Mouse (Mus musculus): ENCODE data around the gene Tgm5.
"Not testable (repeated sequence)": the region's sequence is repeated elsewhere in the genome, so short reads cannot be mapped to it uniquely, and the experiment has no call there.

The Tgm5 gene

DNA sequence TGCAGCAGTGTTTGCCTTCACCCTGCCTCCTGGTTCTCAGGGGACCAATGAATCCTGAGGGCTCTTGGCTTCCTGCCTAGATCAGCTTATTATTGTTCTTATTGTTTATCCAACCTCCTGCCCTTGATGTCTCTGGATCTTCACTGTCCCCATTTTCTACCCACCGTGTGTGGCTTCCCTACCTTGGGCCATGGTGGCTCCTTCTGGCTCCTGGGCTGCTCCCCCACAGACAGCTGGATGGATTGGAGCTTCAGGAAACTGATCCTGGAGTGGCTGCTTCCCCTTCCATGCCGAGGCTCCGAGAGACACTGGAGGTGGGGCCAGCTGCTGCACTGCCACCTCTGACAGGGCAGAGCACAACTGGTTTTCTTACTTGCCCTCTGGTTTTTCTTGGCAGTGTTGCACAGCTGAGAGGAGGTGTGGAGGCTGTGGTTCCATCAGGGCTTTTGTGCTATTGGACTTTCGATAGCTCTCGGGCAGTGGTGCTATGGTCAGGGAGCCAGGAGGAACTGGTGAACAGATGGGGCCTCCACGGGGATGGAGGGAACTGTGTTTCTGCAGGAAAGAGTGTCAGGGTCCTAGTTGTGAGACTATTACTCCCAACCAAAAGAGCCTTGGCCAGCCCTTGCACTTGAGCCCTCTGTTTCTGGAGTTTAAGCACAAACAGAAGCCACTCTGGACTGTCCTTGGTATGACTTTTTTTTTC lies at the start of gene Tgm5:
TSS of gene Tgm5 (minus strand) at position 362 of the 706 bp plus-strand sequence.
- DNase-seq = peak; percentile 39

DNA sequence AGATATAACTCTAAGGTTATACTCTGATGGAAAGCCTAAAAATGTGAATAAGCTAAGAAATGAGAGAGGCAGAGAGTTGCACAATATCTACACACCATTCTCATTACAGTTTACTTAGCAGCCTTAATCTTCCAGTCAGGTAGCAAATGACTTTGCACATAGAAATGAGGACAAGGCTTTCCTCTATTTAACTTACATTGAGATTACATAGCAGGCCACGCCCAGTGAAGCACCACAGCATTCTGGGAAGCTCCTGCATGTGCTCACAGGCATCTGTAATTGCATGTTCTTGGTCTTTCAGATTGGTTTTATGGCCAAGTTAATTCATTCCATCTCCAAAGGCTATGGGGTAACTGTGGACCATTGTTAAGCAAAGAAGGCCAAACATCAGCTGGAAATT lies 47.2 kb upstream of the Tgm5 start:
- DNase-seq = no peak

DNA sequence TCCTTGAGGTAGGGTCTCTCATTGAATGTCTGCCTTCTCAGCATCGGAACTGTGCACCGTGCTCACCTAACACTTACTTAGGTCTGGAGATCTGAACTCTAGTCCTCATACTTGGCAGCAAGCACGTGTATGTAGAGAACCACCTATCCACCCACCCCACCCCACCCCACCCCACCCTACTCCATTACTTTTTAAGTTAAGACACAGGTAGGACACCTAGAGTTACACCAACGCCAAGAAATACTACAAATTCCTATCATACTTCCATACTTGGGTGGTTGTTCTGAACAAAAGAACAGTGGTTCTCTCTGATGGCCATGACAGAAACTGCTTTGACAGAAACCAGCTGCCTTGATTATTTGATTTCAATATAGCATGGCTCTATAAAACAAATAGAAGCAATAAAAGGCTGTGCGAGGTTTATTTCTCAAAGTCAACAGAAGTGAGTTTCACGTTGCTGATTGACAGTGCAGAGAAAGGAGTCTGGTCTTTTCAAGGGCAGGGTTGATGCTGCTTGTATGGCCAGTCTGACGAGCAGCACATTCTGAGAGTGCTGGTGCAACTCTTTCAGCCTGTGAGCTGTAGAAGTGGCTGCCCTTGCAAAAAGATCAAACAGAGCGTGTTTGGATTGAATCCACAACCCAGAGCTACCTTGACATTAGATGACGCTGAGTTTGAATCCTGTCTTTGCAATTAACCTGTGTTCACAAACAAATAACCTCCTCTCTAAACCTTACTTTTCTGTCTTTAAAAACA lies 43.4 kb upstream of the Tgm5 start:
- DNase-seq = no peak

DNA sequence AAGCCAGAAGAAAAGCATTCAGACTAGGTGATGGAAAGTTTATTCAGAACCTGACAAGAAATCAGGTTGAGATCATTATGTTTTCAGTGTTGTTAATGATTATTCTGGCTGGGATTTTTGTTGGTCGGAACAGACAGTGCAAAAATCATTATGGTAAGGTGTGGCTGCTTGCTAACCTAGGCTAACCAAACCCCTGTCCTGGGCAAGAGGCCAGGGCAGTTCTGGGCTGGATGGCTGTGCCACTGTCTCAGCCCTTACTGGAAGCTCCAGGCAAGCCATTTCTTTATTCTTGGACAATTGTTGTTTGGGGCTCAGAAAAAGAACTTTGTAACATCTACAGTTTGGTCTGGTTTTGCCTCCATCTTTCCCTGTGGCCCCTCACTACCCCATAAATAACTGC lies 41.9 kb upstream of the Tgm5 start:
- no peak for DNase-seq

DNA sequence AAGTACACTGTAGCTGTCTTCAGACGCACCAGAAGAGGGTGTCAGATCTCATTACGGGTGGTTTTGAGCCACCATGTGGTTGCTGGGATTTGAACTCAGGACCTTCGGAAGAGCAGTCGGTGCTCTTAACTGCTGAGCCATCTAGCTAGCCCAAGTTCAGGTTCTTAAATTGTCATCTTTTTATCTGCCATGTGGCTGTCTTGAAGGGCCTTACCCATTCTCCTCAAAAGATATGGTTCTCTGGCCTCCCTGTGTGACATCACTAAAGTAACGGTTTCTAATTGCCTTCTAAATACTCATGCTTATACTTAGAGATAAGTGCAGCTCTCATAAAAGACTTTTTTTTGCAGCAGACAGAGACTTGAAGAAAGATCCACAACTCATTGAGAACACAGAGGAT lies 40.7 kb upstream of the Tgm5 start:
- DNase-seq = not testable (repeated sequence)

DNA sequence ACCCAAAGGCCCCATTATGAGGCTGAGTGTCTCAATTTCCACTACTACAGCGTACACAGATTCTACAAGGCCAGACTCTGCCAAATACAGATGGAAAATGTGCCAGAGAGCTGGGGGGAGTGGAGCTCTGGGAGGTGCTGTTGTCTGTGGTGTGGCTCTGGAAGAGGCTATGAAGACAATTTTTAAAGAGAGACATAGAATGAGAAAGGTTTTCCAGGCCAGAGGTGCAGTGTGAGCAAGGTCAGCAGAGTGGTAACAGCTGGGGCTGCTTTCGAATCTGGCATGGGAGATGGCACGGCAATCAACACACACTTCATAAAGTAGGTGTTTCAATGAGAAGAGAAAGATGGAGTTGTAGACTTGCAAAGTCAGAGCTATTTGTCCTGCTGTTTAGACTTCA lies 33.6 kb upstream of the Tgm5 start:
- DNase-seq = no peak

DNA sequence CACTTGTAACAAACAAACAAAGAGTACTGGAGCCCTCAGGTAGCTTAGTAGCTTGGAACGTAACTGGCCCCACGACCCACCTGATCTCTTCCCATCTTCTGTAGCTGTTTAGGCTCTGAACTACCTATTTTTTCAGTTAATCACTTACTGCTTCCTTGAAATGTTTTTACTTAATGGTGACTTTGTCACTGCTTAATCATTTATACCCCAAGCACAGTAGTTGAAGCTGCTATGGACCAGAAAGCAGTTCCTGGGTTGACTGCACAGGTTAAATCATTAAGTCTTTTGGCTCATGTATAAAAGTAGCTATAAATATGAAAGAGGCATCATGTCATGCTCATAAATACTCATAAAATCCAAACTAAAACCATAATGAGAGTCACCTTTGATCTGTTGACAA lies 29.8 kb upstream of the Tgm5 start:
- no peak for DNase-seq

DNA sequence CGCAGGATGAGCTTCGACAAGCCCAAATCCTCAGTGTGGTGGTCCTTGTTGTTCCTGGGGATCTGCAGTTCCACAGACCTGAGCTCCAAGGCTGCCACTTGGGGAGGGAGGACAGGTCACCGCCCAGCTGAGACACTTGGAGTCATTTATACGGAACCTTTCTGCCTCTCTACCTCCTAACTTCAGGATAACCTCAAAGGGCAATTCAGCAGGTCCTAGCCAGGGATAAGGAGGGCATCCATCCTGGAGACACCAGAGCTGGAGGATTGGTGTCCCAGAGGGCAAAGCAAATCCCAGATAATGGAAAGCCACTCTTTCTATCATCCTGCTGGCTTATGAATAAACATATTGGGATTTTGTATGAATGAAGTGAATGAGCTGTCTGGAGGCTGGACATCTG lies 24.1 kb upstream of the Tgm5 start, which contains the start of gene Tgm7:
TSS of gene Tgm7 (minus strand) at position 101 of the 400 bp plus-strand sequence.
- no peak for DNase-seq

DNA sequence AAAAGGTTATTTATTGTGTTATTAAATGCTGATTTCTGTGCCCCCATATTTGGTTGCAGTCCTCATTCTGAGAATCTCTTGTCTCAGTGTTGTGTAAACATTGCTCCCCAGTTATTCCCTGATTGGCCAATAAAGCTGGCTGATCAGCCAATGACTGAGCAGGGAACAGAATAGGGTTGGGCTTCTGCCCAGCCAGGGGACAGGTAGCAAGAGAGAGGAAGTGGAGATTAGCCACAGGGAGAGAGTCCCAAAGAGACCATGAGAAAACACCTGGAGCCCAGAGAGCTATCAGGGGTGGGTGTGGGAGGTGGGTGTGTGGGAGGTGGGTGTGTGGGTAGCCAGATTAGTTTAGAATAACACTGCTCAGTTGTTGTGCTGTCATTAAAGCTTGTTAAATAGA lies 20.3 kb upstream of the Tgm5 start:
- DNase-seq = peak; percentile 17

DNA sequence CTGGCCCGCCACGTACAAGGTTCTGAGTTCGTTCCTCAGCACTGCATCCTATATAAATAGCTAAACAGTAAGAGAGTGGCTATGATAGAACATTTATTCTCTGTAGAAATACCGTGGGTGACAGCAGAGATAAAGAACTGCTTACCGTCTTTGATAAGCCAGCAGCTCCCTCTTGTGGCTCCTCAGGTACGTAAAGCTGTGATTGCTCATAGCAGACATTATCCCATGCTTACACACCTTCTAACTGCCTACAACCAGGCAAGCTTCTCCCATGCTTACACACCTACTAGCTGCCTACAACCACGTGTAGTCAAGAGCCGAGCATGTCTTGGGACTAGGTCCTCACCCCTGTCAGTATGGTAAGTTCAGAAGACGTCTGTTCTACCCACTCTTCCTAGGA lies 16.4 kb upstream of the Tgm5 start:
- DNase-seq = peak; percentile 78

DNA sequence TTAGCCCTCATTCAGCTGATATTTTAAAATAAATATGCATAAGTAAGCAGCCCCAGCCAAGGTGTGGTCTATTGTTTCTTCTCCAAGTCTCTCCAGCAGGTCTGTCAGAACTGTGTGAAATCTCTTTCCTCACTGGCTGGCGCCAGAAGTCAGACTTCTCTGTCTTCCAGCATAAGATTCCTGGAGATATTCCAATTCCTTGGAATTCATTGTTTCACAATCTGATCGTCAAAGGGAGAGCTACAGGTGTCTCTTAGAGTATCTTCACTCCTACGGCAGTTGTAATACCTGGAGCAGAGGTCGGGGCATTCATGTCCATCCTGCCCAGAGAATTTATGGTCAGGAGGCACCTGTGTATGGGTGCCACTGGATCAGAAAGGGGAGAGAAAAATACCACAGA lies 4.1 kb upstream of the Tgm5 start:
- DNase-seq = no peak

DNA sequence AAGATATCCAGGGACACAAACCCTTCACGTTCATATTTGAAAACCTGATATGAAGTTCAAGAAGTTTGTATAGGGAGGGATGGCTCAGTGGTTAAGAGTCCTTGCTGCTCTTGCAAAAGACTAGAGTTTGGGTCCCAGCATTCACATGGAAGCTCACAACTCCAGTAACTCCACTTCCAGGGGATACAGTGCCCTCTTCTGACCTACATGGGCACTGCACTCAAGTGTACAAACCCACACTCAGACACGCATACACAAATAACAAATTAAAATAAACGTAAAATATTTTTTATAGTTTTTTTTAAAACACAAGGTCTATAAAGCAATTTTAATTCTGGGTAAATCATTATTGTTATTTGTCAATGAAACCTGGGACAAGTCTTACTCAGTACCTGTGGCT lies 2.9 kb upstream of the Tgm5 start:
- DNase-seq = no peak

DNA sequence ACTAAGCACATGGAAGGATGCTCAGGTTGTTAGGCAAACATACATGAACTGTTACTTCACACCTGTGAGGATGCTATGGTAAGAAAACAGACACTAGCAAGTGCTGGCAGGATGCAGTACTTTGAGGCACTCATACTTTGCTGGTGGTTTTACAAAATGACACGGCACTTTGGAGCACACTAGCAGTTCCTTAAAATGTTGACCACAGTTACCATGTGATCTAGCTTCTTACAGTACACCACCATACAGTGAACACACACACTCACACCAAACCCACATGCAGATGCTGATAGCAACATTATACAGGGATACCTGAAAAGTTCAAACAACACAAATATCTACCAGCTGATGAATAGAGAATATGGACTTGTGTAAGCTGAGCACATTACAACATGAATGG lies 3.0 kb downstream of the Tgm5 start:
- no peak for DNase-seq

DNA sequence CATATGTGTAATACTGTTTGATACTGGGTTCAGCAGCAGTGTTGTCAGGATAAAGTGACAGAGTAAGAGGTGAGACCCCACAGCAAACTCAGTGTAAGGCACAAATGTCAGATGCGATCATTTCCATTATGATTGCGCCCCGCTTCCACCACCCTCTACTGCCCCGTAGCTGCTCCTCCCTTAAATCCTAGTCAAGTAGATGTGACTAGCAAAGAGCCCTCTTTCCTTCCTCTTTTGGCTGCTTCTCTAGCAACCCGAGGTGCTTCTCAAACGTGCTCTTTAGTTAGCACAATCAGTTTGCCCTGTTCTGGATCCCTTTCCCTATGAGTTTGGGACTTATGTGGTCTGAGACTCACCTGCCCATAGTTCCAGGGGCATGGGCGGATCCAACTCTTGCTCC lies 10.9 kb downstream of the Tgm5 start:
- no peak for DNase-seq

DNA sequence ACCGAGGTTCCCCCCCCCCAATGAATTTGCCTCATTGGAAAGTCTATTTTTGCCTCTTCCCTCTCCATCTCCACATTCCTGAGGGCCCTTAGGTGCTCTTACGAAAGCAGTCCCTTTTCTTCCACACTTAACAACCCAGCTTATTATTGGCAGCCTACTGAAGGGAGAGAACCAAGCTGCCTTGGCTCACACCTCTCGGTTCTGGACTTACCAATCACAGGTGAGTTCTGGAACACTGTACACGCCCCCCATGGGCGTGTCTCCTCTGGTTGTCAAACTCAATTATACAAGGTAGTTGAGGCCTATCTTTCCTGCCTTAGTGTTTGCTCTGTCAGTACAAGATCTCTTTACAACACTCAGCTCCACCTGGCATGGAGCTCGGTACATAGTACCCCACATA lies 13.8 kb downstream of the Tgm5 start:
- no peak for DNase-seq

DNA sequence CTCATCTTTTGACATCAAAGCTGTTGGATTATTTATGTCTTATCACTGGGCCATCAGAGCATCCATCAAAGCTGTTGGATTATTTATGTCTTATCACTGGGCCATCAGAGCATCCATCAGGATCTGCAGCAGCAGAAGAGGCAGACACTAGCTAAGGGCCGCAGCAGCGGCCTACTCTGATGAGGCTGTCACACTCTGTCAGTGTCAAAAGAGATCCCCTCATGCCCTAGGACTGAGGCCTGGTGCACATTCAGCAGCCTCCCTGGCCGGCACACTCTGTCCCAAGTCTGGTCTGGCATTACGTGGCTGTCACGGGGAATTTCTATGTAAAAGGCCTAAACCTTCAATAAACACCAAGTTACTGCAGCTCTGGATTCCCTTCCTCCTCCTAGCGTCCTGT lies 16.1 kb downstream of the Tgm5 start:
- DNase-seq = peak; percentile 51

DNA sequence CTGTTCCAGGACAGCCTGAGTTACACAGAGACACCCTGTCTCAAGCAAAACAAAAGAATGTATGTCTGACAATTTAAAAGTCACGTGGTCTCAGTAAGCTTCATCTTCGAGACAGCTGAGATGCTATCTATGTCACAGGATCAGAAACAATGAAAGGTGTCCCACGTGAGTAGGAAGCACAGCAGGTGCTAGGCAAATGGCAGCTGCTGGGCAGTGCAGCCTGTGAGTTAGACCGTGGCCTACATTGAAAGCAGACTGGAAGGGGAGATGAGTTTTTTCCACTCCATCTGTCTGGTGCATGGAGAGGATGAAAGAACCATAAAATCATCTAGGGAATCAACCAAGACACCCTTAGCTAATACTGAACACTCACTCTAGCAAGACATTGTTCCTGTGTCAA lies 18.5 kb downstream of the Tgm5 start:
- DNase-seq = peak; percentile 57

DNA sequence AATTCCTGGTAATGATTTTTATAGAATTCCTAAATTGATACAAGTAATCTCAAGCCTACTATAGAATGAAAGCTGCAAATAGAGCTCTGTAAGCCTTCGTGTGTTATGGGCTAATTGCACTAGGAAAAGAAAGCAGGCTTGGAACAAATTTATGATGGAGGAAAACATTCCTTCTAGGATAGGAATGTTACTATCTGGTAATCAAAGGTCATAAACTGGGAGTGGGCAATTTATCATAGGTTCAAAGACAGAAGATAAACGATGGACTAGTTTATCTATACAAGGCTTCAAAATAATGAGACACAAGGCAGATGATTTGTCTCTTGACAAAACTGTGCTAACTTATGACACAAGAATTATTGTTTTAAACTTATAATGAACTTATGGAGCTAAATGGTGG lies 24.3 kb downstream of the Tgm5 start:
- no peak for DNase-seq

DNA sequence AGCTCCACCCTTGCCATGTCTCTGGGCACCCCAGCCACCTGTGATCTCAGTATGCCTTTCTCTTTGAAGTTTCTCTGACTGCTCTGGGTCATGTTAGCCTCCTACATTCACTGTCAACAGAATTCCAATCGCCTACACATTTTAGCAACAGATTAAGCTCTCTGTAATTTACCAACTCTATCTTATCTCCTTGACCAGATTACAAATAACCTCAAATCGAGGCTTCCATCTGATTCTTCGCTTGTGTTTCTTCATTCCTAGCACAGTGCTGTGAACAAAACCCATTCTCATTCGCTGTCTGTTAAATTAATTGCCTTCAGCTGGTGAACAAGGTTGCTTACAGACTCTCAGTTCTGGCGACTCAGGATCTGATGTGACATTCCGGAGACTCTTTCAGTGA lies 27.6 kb downstream of the Tgm5 start:
- DNase-seq = no peak

DNA sequence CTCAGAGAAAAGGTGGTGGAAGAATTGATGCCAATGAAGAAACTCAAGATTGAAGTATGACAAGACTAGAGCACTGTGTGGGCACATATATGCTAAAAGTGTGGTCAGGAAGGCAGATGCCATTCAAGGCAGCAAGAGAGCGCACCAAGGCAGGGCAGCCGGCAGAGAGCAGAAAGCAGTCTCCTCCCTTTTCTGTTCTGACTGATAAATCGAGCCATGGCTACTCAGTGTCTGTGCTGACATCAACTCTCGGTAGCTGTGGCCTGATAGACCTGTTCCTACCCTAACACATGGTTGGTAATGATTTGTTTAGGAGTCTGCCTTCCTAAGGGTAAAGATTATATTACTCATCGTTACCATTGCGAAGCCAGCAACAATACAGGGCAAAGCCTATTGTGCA lies 29.7 kb downstream of the Tgm5 start:
- DNase-seq = no peak

DNA sequence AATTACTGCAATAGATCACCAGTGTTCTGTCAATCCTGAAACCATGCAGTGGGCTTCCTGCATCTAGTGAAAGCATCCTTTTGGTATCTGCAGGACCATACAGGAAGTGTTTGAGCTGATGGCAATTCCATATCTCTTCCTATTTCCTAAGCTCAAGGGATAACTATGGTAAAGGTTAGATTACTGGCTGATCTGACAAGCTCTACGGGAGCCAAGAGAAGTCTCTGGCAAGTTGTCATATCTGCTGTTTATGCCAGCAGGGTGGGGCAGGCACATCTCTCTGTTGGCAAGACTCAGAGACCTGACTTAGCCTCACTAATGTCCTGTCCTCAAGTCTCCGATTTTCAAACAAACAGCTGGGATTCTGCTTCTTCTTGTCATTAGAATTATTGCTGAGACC lies 31.6 kb downstream of the Tgm5 start:
- no peak for DNase-seq

DNA sequence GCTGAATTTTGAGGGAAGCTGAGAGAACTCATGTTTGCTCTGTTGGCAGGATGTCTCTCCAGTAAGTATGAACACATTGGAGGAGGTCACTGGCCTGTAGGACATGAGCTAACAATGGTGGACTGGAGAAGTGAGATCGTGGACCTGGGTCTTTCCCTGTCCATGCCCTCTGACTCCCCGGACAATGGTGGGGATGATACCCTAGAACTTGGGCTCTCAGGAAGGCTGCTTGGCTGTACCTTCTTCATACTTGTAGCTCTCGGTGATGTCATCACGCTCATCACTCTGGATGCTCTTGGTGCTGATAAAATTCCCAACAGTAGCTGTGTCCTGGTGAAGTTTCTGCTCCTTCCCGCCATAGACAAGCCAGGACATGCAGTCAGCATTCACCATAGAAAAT lies 33.5 kb downstream of the Tgm5 start:
- no peak for DNase-seq

DNA sequence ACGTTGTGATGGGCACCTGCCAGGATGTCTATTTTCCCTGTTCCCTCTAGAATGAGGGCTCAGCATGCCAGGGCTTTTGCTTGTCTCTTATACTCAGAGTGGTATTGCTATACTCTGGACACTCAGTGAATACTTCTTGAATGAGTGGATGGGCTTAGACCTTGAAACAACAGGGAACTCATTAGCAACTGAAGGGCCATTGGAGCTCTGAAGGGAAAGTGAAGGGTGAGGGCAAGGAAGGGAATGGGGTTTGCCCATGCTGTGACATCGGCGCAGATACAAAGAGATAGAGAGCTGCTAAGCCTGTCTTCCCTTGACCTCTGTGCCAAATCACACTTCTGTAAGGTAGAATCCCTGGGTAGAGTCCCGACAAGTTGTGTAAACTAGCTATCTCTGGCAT lies 40.0 kb downstream of the Tgm5 start:
- DNase-seq = no peak

DNA sequence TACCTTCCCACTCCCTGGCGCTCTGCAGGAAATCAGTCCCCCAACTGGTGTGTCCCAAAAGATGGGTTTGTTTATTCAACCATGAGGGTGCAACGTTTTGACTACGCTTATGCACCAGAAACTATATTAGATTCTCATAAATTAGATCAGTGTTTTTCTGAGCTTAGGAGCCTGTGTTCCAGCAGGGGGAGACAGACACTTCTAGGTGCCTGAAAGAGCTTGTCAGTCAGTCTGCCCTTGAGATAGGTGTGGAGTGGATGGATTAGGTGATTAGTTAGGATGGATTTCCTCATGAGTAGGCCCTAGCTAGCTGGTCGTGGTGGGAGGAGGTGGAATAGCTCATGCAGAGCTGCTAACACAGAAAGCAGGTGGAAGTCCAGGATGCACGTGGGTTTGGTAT lies 44.5 kb downstream of the Tgm5 start:
- peak; percentile 54 for DNase-seq

DNA sequence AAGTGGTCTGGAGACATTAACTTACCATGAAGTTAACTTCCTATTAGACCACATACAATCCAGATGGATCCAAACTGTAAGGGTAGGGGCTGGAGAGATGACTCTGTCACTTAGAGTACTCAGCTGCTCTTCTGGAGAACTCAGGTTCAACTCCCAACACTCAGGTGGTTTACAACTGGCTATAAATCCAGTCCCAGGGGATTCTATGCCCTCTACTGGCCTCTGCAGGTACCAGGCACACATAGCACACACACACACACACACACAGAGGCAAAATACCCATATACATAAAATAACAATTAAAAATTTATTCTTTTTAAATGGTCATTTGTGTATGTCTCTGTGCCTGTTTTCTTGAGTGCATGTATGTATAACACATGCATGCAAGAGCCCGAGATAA lies 46.3 kb downstream of the Tgm5 start:
- no peak for DNase-seq

Measured in retina, postnatal 1 day (tissue).